Mouse (Mus musculus) adrenal gland, postnatal 25 days (tissue): Measurements from ENCODE around the gene Slc22a5. TPM values are rescaled to one million over a fixed set of nuclear protein-coding genes. Genes with fewer than 3 reads are reported as not detected.
"Not testable (repeated sequence)": the region's sequence is repeated elsewhere in the genome, so short reads cannot be mapped to it uniquely, and the experiment has no call there.

ENCODE experiments used
- DNase-seq: peaks from one replicate; pipeline ENCODE4 v3.0.0; 2021; ENCODE audit warnings: mixed read lengths
- long read RNA-seq: library from polyadenylated mRNA; stranded (forward); transcript quantifications from one replicate; pipeline ENCODE4 v2.0.0, GENCODE M21; 2021
- total RNA-seq: library from RNA; stranded (reverse); gene quantifications from 2 replicates; pipeline ENCODE4 v1.2.3, GENCODE M21; 2021

Gene Slc22a5
- 29.0 and 39.4 TPM in 2 replicates for total RNA-seq
- long read RNA-seq, transcript Slc22a5-201 (10 exons, 3,062 nt), result major isoform, 57 of 79 reads
- long read RNA-seq, partial matches to known transcripts, result 14 of 79 reads
- long read RNA-seq, other reads (novel, unspliced or antisense), result 8 of 79 reads

DNA sequence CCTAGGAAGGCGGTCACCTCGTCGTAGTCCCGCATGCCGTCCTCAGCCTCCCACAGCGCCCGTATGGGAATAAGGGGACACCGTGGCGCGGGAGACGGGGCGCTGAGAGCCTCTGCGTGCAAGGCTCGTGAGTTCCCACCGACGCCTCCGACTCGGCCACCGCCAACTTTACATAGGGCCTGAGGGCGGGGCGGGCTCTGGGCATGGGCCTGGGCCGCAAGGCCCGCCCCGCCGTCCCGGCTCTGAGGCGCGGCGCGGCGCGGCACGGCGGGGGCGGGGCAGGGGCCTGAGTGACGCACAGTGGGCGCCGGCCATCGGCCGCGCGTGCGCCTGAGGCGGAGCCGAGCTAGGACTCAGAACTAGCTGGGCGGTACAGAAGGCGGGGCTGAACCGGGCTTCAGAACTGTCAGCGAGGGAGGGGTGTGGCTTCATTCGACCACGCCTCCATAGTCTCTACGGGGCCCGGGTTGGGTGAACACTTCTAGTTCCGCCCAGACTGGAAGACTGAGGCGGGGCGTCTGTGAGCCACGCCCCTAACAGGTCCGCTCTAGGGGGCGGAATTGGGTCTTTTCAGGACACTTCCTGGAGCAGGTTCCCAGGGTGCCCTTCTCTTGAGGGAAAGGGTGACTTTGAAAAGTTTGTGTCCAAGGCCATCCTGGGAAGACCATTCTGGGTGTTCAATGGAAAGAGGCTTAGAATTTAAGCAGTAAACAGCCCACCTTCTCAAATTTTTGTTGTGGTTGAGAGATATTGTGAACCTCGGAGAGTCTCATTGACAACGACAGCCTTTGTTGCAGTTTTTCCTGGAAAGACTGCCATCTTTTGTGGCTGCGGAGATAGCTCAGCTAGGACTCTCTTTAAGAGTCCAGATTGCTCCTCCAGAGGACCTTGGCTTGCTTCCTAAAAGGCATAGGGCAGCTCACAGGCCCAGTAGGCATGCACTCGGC, at the start of gene Slc22a5:
TSS of gene Slc22a5 (minus strand) at position 156 of the 947 bp plus-strand sequence.
- peak; percentile 97 for DNase-seq

DNA sequence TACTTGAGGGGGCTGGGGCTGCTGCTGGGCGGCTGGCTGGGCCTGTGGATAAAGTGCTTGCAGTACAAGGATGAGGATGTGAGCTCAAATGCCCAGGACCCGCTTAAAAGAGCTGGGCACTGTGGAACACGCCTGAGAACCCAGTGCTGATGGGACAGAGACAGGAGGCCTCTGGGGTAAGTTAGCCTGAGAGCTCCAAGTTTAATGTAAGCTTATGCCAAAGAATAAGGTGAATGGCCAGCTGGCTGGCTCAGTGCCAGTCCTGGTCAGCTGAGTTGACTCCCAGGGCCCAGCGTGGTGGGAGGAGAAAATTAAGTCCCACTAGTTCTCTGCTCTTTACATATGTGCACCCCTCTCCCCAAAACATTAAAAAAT, 40.5 kb upstream of the Slc22a5 start:
- not testable (repeated sequence) for DNase-seq

DNA sequence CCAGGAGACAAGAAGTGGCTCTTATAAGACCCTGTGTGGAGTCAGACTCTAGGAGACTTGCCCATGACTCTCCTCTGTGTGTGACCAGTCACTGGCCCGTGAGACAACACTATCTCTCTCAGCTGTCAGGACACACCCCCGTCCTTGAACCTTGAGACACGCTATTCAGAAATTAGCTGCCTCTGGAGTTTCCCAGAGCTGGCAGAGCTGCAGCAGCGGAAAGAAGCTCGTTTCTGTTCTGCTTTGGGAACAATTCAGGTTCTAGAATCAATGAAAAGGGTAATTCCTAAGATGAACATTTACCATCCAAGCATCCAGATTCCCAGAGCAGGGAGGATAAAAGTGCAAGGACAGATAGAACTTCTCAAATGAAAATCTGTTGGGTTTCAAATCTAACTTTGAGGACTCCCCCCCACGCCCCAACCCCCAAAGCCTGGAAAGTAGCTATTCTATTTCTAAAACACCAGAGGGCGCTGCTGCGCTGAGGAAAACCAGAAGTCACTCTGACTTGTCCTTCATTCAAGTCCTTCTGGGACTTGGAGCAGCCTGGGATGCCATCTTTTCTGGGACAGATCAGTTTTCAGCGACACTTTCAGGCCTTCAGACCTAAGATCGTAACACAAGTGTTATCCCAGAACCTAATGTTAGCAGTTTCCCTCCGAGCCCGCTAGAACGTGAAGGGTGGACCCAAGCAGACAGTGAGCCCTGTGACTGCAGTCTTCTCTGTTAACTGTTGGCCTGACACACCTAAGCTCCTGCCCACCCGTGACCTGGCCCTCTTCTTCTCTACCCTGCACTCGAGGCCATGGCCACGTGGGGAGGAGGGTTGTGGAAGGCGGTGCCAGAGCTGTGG, 39.9 kb upstream of the Slc22a5 start:
- peak; percentile 52 for DNase-seq

DNA sequence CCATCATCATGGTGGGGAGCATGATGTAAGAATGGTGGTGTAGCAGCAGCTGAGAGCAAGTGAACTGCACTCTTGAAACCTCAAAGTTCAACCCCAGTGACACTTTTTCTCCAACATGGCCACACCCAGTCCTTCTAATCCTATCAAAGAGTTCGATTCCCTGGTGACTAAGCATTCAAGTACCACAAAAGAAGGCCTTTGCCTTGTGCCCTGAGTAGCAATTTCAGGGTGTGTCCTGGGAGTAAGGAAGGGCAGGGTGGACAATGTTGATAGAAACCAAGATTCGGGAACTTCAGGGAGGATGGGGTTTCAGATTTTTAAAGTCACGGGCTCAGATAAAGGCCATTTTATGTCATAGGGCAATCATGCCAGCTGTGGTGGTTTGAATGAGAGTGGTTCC, 38.3 kb upstream of the Slc22a5 start:
- DNase-seq, result no peak

DNA sequence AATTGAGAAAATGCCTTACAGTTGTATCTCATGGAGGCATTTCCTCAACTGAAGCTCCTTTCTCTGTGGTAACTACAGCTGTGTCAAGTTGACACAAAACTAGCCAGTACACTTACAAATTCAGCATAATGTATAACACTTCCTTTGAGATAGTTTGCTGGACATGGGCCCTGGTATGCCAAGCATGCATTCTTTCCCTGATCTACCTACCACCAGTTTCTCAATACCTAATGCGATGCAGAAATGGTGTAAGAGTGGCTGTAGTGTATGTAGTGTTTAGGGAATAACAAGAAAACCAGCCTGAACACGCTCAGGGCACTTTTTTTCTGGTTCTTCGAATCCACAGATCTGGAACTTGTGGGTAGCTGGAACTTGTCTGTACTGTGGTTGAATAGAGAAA, 37.1 kb upstream of the Slc22a5 start:
- no peak for DNase-seq

DNA sequence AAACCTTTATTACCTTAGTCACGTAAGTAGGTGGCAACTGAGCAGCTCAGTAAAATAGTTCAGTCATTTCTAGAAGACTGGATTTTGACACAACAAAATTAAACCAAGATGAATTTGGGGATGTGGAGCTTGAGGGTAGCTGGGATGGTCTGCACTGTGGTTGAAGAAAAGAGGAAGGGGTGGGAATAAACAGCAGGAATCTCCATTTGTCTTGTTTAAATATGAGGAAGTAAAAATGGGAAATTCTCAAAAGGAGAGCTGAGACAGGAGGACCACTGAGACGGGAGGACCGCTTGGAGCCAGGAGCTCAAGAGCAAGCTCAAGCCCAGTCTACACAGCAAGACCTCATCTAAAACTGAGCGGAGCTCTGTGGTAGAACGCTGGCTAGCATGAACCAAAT, 34.8 kb upstream of the Slc22a5 start:
- DNase-seq, result no peak

DNA sequence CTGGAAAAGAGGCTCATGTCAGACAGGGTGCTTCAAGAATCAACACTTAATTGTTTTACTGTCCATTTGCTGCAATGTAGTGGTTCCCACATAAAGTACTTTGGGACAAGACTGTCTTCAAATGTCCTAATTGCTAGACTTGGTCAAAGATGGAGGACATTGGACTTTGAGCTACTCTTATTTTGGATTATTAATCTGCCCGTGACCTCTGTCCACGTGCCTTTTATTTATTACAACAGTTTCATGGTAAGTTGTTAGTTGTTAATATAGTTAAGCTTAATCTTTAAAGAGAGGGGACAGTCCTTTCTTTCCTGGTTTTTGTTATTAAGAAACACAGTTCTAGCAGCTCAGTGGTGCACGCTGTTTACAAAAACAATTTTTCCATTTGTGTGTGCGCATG, 27.4 kb upstream of the Slc22a5 start:
- no peak for DNase-seq

DNA sequence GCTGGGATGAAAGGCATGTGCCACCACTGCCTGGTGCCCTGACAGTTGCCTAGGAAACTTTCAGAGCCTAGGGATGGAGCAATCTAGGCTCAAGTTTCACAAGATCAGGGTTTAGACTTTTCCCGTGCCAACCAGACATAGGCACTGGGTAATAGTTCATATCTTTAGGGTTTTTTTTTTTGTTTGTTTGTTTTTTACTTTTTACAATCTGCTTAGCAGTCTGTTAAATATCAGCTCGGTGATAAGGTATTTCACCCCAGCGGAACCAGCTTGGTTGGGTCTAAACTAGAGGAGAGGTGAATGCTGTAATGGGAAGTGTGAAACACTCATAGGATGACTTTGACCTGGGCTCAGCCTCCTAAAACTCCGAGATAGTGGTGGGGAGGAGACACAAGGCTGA, 19.6 kb upstream of the Slc22a5 start:
- DNase-seq, result no peak

DNA sequence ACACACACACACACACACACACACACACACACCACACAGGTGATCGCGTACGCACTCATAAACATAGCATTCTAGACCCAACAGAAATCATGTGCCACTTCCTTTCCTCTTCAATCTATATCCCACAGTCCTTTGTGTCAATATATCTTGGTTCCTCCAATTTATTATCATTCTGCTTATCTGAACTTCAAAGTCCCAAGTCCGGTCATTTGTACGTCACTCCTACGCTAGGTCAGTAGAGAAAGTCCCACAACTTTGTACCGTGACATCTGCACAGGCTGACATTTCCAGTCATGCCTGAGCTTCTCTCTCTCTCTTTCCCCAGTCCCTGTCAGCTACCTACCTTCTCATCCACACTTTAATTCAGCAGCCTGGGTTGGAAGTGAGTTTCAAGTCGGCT, 17.2 kb upstream of the Slc22a5 start:
- DNase-seq, result no peak

DNA sequence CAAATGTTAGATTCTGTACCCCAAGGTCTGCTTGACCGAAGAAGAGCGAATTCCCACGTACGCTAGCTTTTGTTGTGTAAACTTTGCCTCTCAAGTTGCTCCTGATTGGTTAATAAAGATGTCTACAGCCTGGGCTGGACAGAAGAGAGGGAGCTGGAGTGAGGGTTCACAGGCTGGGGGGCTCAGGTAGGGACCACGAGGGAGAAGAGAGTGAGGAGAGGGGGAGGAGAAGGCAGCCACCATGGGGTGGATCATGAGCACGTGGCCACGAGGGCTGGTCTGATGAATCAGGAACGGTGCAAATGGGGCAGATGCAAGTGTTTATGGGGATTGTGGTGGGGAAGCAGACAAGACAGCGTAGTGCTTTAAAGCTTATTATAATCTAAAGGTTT, 13.1 kb upstream of the Slc22a5 start:
- DNase-seq, result no peak

DNA sequence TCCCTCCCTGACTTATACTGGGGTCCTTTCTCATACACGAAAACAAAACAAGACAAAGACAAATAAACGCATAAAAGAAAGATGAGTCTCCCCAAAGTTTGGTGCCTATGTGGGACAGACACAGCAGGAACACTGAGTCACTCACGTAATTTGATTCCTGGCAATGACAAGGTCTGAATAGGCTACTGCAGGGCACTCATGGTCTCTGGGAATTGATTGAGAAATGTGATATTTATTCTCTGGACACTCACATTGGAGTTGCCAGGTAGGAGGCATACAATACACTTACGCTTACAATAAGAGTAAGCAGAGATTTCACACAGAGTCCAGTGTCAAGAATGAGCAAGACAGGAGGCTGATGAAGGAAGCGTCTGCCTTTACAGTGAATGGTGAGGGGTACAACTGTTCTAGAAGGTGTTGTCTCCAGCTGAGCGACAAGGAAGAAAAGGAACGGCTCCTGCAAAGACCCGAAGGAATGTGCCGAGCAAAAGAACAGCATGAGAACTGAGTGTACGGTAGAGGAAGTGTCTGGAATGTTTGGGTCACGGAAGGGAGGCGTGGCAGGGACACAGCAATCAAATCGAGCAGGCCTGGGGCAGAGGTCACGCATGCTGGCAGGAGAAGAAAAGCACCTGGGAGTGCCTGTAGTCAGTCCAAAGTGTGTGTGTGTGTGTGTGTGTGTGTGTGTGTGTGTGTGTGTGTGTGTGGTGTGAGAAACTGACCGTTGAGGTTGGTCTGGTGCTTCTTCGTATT, 12.5 kb upstream of the Slc22a5 start:
- DNase-seq, result peak; percentile 22

DNA sequence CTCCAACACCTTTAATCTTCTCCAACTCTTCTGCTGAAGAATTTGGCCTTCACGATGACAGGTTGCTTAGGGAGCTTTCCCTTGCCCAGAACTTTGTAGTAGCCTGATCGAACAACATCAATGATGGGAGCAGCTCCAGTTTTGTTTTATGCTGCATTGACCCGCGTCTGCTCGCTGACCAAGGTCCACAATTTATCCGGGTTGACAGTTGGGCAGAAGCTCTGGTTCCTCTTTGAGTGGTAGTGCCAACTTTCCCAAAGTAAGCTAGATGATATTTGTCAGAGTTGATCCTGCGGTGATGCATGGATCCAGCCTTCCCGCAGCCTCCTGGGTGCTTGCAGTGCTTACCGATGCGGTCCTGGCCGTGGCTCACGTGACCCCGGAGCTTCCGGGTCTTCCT, 11.3 kb upstream of the Slc22a5 start:
- no peak for DNase-seq

DNA sequence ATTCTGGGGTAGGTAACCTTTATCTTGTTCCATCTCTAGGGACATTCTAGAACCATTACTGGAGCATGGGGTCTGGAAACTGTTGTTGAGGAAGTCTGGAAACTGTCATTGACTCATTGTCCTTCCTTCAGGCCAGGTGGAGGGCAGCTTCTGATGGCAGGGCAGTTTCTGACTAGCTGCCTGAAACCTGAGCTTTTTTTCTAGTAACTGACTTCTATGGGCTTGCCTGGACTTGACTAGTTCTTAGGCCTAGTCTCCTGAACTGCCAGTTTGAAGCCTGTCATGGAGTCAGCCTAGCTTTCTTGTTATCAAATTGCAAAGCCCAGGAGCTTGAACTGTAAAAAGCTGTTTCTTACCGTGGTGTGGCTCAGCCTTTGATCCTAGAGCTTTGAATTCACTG, 9.5 kb upstream of the Slc22a5 start:
- DNase-seq, result no peak

DNA sequence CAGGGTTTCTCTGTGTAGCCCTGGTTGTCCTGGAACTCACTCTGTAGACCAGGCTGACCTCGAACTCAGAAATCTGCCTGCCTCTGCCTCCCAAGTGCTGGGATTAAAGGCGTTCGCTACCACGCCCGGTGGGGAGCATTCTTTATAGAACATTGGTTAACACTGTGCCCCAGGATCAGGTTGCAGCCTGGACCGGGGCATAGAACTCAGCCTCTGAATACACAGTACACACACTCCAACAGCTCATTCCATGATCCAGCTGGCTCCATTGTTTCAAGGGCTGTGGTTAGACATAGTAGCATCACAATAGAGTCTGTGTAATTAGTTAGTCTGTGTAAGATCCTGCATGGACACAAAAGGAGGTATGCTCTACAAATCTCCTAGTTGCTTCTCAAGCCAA, 8.5 kb upstream of the Slc22a5 start:
- no peak for DNase-seq

DNA sequence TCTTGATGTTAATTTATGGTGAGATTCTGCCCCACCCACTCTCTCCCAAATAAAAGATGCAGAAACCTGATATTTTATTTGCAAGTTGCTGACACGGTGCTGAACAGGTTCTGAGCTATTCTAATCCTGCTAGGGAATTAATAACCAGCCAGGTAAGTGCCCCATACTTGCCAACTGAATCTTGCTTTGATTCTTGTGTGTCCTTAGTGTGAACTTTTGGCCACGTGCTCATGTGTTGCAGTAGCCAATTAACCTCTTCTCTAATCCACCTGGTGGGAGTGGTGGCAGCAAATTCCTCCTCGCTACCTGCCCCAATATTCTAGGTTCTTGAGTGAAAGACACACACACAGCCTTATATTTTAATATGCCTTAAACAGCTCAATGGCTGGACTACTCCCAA, 7.5 kb upstream of the Slc22a5 start:
- DNase-seq, result no peak

DNA sequence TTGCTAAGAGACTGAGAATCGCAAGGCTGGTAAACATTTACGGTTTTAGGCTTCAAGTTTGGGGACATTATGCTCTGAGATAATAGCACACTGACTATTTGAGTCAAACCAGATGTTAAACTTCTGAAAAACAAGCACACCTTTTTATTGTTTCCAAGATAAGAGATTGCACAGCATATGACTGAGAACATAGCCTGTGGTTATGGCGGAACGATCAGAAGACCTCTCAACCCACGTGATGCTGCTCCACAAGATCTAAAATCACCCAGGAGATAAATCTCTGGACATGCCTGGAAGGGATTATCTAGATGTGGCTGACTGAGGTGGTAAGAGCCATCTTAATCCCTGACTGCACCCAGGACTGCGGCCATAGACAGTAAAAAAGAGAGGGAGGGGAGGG, 5.5 kb upstream of the Slc22a5 start:
- no peak for DNase-seq

DNA sequence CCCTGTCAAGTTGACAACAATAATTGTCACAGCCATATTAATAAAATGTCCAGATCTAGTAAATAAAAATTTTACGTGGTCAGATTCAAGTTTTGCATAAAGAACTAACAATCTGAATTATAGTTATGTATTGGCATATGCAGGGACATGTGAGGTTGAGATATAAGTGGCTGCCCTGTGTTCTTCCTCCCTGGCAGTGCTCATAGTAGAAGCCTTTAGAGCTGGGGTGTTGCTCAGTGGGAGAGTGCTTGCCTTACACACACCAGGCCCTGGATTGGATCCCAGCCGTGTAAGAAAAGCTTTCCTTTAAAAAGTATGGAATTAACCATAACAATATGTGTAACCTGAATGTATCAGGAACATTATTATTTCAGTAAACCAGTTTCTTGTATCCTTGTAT, 2.0 kb upstream of the Slc22a5 start:
- no peak for DNase-seq

DNA sequence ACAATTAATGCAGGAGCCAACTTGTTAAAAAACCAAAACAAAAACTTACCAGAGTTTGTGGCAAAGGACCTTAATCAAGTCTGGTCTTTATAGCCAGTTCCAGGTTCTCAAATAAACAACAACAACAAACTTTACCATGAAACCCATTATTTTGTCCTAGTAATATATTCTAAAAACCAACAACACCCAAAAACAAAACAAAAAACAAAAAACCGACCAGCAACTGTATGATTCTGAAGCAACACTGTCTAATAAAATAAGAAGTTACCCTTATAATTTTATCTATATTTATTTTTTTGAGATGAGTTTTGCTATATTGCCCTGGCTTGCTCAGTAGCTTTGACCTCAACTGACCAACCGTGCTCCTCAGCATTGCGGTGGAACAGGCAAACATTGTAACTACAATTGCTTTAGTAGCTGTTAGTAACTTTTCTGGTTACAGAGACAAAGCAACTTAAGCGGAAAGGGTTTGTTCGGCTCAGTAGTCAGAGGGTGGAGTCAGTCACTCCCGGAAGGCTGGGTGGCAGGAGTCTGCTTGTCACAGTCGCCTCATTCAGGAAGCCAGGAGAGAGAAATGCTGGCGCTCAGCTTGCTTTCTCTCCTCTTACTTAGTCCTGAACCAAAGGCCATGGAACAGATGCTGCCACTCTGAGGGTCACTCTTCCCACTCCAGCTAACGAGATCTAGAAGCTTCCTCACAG, 1.4 kb upstream of the Slc22a5 start:
- no peak for DNase-seq

DNA sequence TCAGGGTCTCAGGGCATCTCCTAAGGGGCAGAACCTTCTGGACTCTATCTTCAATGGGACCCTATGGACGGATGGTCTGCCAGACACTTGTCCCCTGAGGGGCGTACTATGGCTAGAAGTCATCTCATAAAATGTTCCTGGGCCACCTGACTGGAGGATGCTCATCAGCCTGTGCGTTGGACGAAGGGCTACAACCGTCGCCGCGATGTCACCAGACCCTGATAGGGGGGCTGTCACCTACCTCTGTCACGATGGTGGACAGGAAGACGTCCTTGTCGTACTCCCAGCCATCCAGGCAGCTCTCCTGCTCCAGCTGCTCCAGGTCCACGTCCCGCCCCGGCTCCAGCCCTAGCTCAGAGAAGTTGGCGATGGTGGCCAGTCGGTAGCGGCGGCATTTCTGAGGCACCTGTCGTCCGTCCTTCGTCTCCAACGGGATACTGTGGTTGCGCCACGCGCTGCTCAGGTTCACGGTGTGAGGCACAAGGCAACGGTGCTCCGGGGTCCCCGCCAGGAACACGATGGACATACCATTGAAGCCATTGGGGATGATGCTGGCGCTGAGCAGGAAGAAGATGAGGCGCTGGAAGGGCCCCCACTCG, 455 bp downstream of the Slc22a5 start:
- DNase-seq, result peak; percentile 38

DNA sequence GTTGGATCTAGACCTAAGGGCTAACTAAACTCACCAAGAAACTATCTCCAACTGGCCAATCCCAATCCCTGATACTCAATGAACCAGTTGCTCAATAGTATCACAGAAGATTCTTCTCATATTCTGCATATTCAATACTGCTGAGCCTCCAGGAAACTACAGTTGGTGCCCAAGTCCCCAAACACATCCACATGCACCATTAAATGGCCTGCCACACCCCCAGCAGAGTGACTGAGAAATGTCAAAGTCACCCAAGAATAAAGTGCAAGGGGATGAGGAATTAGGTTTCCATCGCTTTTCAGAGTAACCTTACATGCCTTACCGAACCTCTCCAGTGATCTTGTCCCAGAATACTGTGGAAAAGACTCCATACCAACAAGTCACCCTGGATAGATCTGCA, 1.2 kb downstream of the Slc22a5 start:
- no peak for DNase-seq

DNA sequence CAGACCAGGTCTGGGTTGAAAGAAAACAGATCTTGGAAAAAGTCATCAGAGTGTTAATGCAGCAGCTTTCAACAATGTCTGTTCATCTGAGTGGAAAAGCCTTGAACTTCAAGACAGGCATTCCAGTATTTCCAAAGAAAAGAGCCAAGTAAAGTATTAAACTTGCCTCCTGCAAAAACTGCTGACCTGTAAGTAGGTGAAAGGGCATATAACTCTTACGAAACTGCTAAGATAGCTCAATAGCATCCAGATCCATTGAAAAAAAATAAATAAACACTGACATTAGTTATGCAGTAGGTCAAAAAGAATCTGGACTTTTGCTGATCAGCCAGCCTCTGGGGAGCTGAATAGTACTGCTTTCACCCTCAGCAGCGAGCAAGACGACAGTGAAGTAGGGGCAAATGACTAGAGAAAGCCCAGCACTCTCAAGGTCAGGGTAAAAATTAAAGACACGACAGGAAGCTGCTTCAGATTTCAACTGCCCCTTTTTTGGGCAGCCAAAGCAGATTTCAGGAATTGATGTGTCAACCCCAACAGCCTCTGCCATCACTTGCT, 2.3 kb downstream of the Slc22a5 start:
- no peak for DNase-seq
